Mouse (Mus musculus) embryonic fibroblast, embryonic 13.5 days (primary cell): ENCODE data around the gene Blm.

Experiments
- CTCF ChIP-seq: IDR thresholded peaks from 2 replicates; pipeline ENCODE4 v1.5.1; 2011; ENCODE audit warnings: mild to moderate bottlenecking, control low read depth, low read length, moderate library complexity, borderline replicate concordance; ENCODE audit not compliant: insufficient read depth
- POLR2A ChIP-seq: IDR thresholded peaks from 2 replicates; pipeline ENCODE4 v1.6.1; 2011; ENCODE audit warnings: low read depth, mild to moderate bottlenecking, control low read depth, low read length, moderate library complexity

DNA sequence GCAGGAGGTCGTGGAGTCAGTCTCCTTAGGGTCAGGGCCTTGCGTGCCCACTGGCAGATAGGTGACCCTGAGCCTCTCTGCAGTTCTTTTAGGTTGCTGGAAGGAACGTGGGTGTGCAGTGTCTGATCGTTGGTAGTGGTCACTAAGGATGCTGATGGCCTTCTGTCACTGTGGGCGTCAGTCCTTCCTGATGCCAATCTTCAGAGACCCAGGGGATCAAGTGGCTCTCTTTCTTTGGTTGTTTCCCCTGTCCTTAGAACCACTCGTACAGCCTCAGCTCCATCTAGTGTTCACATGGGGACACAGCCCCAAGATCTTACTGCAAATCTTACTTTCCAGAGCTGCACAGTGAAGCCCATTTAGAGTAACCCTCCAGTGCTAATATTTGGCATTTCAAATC is 49.1 kb upstream of the Blm start:
- TF ChIP-seq CTCF = peak; percentile 28; the same call in 1 of the 2 replicates
- no peak for TF ChIP-seq POLR2A
